Mouse (Mus musculus): ENCODE measurements around the gene Majin. TPM values are rescaled to one million over a fixed set of nuclear protein-coding genes. Genes with fewer than 3 reads are reported as not detected.
A peak's percentile ranks its signal among the peaks of the same experiment; 100 is the strongest.

Majin gene
- total RNA-seq, 2 experiments from 2014 or later = 0.37 TPM; not detected in 1

DNA sequence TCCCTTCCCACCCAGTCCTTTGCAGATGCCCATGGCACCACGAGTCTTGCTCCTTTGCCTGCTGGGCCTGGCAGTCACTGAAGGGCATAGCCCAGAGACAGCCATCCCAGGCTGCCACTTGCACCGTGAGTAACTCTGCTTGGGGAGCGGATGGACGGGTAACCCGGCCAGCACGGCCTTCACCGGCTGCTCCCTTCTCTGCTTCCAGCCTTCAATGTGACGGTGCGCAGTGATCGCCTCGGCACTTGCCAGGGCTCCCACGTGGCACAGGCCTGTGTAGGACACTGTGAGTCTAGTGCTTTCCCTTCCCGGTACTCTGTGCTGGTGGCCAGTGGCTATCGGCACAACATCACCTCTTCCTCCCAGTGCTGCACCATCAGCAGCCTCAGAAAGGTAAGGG, 42.6 kb downstream of the Majin start:
- DNase-seq (ENCODE audit: low spot score in 2 of 2) = no peak

DNA sequence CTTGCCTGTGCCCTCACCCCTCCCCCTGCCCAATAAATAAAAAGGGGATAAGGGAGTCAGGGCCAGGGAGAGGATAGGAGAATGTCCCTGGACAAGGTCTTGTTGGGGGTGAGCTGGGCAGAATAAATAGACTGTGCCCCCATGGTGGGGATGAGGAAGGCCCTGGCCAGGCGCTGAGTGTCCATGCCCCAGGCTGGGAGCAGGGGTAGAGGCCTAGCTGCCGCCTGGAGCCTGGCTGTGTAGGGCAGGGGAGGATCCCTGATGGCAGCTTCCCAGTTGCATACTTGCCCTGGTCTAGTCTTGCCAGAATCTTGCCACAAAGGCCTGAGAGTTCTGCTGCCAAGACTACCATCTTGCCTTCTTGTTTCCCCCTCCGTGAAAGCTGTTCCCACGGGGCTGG, 43.7 kb downstream of the Majin start:
- DNase-seq (ENCODE audit: low spot score in 2 of 2) = no peak

DNA sequence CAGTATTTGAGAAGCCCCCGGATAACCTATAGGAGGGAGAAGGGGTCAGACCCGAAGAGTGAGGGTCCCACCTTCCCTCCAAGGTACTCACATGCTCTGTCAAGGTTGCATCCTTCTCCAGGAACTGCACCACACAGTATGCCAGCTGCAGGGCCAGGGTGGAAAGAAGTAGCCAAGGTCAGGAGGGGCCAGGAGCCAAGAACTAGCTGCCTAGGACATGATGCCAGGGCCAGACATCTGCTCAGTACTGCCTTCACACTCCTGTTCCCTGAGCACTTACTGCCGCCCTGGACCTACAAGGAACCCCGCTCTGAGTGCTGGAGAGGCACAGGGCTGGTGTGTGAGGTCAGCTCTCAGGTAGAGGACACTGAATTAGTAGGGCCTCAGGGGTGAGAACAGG, 46.2 kb downstream of the Majin start:
- no peak for DNase-seq (ENCODE audit: low spot score in 2 of 2)

DNA sequence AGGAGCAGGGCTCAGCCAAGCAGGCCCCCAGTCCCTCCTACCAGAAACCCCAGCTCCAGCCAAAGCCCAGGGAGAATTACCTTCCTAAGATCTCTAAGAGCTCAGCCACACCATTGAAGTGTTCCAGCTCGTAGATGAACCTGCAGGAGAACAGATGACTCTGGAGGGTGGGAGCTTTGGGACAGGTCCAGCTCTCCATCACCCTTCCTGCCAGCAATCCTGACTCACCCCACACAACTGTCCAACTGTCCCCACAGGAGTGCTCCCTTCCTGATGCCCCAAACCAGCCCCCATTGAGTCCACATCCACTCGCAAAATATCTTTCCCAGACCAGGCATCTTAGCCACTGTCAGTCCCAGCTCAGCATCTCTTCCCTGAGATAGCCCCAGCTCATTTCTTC, 46.8 kb downstream of the Majin start:
- DNase-seq (ENCODE audit: low spot score in 2 of 2) = no peak

DNA sequence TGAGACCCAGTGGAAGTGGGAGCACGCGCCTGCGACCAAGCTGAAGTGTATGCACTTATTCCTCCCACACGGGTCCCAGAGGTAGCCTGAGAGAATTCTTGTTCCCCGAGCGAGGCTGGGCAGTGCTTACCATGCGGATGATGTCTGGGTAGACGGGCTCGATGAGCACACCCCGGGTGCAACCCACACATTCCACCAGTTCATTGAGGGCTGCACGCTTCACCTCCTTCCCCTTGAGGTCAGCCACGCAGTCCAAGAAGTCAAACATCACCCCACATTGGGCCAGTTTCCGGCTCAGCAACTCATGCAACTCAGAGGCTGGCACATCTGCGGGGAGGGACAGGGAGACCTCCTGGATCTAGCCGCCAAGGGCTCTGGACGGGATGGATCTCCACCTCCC, 49.5 kb downstream of the Majin start:
- no peak for DNase-seq (ENCODE audit: low spot score in 2 of 2)

DNA sequence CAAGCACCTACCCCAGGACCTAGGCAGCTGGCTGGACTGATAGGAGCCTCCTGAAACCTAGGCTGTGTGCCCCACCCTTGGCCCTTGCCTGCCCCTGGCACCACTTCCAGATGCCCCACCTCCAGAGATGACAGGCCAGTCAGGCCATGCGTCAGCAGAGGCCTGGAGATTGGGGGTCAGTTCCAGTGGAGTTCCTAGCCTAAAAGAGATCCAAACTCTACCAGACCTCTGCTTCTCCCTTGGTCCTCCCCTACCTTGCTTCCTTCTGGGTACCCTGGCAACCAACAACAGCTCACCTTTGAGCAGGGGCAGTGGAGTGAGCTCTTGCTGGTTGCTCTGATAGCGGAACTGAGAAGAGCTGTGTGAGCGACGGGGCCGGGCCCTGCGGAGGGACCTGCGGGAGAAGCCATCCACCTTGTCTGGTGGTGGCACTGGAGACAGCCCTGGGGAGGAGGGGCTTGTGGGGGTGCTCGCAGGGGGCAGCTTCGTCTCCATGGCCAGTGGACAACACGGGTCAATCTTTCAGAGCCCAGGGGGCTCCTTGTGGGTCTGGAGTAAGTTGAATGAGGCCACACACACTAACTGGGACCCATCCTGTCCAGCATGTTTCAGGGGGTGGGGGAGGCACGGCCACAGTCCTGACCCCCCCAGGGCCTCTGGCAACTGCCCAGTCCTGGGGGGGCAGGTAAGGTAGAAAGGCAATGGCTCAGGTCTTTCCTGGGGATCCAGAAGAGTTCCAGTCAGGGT, 50.3 kb downstream of the Majin start:
- DNase-seq (ENCODE audit: low spot score in 2 of 2) = no peak

DNA sequence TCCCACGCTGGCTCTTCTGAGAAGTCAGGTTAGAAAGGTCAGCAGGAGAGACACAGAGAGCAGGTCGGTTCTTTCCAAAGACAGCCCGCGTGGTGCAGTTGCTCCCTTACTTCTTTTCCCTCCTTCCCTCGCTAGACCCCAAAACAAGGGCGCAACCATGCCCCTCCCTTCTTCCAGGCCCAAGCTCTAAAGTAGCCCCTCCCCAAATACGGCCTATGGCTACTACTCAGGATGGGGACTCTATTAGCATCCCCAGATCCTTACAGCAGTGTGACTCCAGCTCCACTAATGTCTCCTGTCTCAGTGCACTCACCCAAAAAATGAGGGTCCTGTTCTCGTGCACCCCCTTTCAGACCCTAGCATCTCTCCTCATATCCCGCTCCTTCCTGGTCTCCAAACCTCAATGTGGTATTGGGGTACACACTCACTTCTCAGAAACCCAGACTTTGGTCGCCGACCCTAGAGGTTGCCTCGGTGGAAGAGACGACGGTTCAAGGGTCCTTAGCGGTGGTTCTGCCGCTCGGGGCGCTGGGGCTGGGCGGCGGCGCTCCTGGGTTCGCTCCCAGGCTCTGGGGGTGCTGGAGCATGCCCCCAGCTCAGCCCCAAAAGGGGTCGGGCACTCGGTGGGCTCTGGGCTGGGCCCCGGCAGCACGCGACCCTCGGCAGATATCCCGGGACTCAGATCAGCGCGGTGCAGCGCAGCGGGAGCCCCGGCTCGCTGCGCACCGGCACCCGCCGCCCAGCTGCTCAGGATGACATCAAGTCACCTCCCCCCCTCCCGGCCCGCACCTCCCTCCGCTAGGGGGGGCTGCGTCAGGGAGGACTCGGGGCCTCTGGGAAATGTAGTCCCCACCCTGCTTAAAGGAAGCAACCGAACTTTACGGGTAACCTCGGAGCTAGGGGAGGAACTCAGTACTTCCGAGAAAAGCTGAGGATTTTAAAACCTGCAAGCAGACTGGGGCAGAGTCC, 51.2 kb downstream of the Majin start, which contains the start of gene Ppp2r5b:
Gene Ppp2r5b, minus strand, starts transcription at position 789 of the 969 bp plus-strand sequence.
- peak; percentile 93 for DNase-seq (ENCODE audit: low spot score in 2 of 2)

DNA sequence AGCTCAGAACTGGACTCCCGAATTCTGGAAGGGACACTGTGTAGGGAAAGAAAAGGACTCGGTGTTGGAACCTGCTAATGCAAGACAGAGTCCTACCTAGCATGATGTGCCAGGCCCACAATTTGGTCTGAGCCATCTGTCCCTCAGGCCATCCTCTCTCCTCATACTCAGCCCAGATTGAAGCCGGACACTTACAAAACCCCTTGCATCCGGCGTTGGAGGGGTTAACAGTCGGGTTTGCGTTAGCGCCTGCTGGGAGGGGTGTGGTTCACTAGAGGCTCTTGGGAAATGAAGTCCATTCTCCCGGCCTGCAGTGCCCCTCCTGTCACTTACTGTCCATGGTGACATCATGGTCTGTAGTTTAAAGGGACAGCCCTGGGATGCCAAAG, 51.9 kb downstream of the Majin start:
- DNase-seq (ENCODE audit: low spot score in 2 of 2) = peak; percentile 85 to 91

DNA sequence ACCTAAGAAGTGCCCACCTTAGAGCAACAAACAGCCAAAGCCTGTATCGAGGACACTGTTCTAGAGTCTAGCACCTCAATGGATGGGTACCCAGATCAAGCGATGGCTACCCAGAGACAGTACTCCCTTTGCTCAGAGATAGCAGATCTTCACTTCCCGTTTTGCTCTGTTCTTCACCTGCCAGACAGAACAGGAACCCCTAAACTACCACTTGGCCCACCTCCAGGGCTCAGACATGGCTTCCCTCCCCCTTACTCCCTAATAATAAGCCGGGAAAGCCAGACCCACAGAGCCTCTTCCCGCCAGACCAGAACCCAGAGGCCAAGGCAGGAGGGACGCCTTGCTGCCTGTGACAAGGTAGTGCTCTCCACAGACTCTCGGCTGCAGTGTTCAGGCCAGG, 52.7 kb downstream of the Majin start:
- DNase-seq (ENCODE audit: low spot score in 2 of 2) = no peak

DNA sequence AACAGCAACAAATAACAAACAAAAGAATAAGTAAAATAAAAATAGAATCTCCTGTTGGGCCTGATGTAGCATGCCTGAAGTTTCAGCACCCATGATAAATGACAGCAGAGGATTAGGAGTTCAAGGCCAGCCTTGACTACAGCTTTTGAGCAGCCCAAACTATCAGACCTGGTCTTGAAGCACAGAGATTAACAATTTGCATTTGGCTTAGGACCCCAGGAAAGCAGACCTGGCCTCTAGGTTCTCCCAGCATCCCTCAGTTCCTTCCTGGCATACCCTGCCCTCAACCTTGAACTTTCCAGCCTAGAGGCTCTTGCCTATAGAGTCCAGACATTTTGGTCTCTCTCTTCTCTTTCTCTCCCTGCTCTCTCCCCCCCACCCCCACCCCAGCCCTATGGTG, 54.6 kb downstream of the Majin start:
- DNase-seq (ENCODE audit: low spot score in 2 of 2) = no peak

DNA sequence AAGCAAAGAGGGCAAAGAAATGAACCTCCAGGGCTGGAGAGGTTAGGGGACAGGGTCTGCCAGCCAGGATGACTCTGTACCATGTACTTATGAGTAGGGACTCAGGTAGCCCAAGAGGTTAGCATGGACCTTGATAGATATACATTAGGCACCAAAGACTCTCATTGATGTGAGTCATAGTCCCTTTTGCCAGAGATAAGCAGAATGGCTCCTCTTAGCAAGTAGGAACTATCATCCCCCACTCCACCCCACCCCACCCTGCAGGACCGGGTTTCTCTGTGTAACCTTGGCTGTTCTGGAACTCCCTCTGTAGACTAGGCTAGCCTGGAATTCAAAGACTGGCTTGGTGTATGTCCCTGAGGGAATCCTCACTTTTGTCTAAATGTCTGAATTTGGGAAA, 55.9 kb downstream of the Majin start:
- DNase-seq (ENCODE audit: low spot score in 2 of 2) = no peak

DNA sequence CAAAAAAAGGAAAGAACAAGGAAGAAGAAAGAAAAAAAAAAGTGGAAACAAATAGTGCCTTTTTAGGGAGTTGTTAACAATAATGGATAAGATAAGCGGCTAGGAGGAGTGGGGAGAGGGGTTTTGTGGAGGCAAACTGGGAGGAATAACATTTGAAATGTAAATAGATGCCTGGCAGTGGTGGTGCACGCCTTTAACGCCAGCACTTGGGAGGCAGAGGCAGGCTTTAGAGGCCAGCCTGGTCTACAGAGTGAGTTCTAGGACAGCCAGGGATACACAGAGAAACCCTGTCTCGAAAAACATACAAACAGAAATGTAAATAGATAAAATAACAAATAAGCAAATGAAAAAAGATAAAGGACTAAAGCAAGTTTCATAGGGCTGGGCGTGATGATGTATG, 56.5 kb downstream of the Majin start:
- no peak for DNase-seq (ENCODE audit: low spot score in 2 of 2)

DNA sequence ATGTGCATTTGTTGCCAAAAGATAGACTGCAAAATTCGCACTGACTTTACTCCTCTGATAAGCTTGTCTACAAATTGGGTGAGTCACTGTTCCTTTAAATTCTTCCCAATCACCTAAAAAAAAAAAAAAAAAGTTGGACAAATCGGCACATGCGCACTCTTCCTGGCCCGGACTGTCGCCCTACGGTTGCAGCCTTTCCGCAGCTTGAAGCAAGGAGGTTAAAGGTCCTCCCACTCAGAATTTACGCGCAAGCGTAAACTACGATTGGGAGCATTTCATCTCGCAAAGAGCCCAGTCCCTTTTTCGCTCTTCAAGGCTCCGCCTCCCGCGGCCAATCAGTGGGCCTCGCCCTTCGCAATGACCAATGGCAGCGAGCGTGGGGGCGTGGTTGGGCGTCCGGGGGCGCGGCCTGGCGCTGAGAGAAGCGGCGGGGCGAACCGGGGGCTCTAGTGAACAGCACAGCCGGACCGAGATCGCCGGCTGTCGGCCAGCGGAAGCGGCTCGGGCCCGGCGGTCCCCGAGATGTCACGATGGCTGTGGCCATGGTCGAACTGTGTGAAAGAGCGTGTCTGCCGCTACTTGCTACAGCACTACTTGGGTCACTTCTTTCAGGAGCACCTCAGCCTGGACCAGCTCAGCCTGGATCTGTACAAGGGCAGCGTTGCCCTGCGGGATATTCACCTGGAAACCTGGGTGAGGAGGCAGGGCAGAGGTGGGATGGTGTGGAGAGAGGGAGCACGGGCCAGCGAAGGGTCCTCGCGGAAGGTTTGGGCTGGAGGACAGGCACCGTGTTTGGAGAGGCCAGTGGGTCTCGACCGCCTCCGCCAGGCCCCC, 57.3 kb downstream of the Majin start, which contains the start of gene Atg2a:
Gene Atg2a, plus strand, starts transcription at position 395 of the 834 bp plus-strand sequence.
- DNase-seq (ENCODE audit: low spot score in 2 of 2) = peak; percentile 97

DNA sequence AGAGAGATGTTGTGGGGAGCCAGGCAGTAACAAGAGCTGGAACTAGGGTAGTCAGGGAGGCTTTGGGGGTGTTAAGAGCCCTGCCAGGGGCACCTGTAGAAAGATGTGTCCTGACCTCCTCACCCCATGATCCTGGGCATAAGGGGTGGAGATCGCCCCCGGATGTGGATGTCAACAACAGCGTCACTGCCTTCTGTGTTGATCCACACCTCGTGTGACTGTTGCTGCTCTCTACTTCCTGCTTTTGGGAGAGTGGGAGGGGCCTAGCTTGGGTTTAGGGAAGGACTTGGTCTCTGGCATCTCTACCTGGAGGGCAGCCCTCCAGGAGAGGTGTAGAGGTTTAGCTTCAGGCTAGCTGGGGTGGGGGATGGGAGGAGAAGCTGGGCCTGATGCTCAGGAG, 58.1 kb downstream of the Majin start:
- no peak for DNase-seq (ENCODE audit: low spot score in 2 of 2)

DNA sequence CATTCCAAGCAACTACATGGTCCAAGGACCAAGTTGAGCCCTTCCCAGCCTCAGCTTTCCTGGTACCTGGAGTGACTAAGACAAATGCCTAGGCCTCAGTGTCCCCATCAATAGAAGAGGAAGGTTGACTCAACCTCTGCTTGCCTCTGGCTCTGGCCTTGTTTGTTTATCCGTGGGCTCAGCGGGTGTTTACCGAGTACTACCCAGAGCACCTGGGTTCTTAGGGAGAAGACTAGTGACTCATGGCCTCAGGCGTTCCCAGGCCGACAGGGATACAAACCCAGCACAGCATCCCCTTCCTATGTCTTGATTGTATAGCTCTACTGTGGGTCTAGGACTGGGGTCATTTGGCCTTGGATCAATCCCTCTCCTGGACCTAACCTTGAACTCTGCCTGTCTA, 59.0 kb downstream of the Majin start:
- DNase-seq (ENCODE audit: low spot score in 2 of 2) = no peak

DNA sequence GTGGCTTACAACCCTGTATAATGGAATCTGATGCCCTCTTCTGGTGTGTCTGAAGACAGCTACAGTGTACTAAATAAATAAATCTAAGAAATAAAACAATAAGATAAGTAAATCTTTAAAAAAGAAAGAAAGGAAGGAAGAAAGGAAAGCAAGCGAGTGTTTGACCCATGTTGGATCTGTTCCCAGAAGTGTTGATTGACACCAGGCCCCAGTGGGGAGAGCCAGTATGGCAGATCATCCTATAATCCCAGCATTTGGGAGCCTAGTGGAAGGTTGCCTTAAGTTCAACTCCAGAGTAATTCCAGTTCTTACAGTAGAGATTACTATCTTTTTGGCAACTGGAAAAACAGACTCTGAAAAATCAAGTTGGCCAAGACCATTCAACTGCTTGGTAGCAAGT, 61.6 kb downstream of the Majin start:
- no peak for DNase-seq (ENCODE audit: low spot score in 2 of 2)

DNA sequence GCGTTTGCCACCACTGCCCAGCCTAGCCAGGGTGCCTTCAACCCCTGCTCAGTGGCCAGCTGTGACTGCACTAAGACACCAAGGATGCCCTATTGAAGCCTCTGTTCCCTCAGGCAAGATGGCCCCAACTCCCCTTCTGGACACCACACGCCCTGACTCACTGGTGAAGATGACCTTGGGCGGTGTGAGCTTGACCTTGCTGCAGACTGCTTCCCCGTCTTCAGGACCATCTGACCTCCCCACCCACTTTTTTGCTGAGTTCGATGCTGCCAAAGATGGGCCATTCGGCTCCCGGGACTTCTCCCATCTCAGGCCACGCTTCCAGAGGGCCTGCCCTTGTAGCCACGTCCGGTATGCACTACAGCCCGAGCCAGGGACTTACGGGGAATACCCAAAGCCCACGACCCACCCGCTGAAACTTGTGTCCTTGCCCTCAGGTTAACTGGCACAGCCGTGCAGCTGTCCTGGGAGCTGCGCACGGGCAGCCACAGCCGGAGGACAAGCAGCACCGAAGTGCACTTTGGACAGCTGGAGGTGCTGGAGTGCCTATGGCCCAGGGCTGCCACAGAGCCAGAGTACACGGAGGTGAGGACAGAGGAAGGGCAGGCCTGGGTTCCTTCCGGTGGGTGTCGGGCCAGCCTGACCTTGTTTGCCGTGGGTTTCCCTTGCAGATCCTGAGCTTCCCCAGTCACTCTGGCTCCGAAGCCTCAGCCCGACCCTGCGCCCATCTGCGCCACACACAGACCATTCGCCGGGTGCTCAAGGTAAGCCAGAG, 63.5 kb downstream of the Majin start:
- DNase-seq (ENCODE audit: low spot score in 2 of 2) = no peak

DNA sequence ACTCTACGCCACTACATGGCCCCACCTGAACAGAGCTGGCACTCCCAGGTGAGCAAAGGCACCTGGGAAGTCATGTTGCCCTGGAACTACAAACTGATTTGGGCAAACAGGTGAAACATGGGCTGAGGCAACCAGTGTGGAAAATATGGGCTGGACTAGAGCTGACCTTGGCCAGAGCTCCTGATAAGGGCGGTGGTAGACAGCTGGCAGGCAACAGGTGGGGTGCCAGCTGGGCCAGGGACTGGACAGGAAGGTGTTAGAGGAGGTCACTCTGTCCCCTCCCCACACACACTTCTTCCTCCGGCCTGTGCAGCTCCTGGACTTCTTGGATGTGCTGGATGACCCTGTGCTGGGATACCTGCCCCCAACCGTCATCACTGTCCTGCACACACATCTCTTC, 68.8 kb downstream of the Majin start:
- DNase-seq (ENCODE audit: low spot score in 2 of 2) = no peak

DNA sequence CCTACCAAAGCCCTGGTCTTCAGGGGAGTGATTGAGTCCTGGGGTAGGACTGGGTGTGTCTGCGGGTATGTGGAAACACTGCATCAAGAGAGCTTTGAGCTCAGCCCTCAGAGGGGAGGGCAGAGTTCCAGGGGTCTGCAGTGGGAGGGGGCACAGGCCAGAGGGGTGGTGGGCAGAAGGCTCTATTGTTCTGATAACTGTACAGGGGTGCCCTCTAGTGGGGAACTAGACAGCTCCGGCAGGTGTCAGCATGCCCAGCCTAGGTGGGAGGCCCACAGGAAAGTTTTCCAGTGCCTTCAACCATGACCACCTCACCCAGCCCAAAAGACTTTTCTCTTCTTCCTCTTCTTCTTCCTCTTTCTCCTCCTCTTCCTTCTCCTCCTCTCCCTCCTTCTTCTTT, 76.2 kb downstream of the Majin start:
- no peak for DNase-seq (ENCODE audit: low spot score in 2 of 2)

DNA sequence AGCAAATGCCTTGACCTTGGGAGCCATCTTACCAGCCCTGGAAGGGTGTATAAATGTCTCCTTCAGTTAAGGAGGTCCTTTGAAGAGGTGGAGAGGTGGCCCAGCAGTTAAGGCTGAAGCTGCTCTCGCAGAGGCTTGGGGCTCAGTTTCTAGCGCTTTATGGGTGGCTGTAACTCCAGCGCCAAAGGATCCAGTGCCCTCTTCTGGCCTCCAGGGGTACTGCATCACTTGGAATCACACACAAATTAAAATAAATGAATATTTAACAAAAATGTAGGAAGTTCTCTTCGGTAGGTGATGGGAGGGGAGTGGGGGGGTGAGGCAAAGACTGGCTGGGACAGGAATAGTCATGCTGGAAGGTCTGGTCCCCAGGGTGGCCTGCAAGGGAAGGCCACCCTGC, 76.8 kb downstream of the Majin start:
- DNase-seq (ENCODE audit: low spot score in 2 of 2) = no peak

DNA sequence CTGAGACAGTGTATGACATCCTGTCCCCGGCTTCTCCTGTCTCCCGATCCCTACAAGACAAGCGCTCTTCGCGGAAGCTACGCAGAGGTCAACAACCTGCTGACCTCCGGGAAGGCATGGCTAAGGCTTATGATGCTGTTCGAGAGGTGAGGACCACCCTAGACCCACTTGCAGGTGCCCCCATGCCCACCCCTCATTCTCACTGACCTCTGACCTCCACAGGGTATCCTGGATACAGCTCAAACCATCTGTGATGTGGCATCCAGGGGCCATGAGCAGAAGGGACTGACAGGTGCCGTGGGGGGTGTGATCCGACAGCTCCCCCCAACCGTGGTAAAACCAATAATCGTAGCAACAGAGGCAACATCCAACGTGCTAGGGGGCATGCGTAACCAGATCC, 77.2 kb downstream of the Majin start:
- no peak for DNase-seq (ENCODE audit: low spot score in 2 of 2)
